Mouse (Mus musculus) midbrain, embryonic 14.5 days (tissue): Measurements from ENCODE around the gene Slc25a33. TPM values are rescaled to one million over a fixed set of nuclear protein-coding genes. Genes with fewer than 3 reads are reported as not detected.

Experiments used
- ATAC-seq: fragments of 200-750 bp; cut with Nextera tagmentation; 2 replicates; pipeline ENCODE4 v1.8.0; 2017; ENCODE audit warnings: moderate number of reproducible peaks, moderate library complexity; ENCODE audit not compliant: low FRiP score, low TSS enrichment
- DNase-seq: peaks from one replicate; pipeline ENCODE4 v3.0.0-alpha.2; 2015
- H3K27ac ChIP-seq: fragments of 300-500 bp; sonication (generic); replicated peaks from 2 replicates; pipeline ENCODE4 v1.5.1; 2014; ENCODE audit warnings: mild to moderate bottlenecking, low read depth, low read length, moderate library complexity
- H3K27me3 ChIP-seq: fragments of 300-500 bp; sonication (generic); 2 replicates; pipeline ENCODE4 v1.6.1; 2014; ENCODE audit warnings: low read length, control low read depth, mixed read lengths; ENCODE audit not compliant: control insufficient read depth, insufficient read depth
- H3K36me3 ChIP-seq: fragments of 300-500 bp; sonication (generic); 2 replicates; pipeline ENCODE4 v1.6.1; 2014; ENCODE audit warnings: low read length, control low read depth; ENCODE audit not compliant: control insufficient read depth, insufficient read depth
- H3K4me1 ChIP-seq: fragments of 300-500 bp; sonication (generic); 2 replicates; pipeline ENCODE4 v1.6.1; 2014; ENCODE audit warnings: mild to moderate bottlenecking, antibody characterized with exemption, low read length, control low read depth; ENCODE audit not compliant: control insufficient read depth, insufficient read depth
- H3K4me2 ChIP-seq: fragments of 300-500 bp; sonication (generic); 2 replicates; pipeline ENCODE4 v1.6.1; 2014; ENCODE audit warnings: mild to moderate bottlenecking, low read length, moderate library complexity
- H3K4me3 ChIP-seq: fragments of 300-500 bp; sonication (generic); replicated peaks from 2 replicates; pipeline ENCODE4 v1.5.1; 2014; ENCODE audit warnings: low read depth, low read length
- H3K9ac ChIP-seq: fragments of 300-500 bp; sonication (generic); replicated peaks from 2 replicates; pipeline ENCODE4 v1.6.1; 2014; ENCODE audit warnings: mild to moderate bottlenecking, low read length, moderate library complexity
- H3K9me3 ChIP-seq: fragments of 300-500 bp; sonication (generic); 2 replicates; pipeline ENCODE4 v1.6.1; 2016; ENCODE audit warnings: low read length, control low read depth, mixed read lengths; ENCODE audit not compliant: control insufficient read depth
- WGBS: fragments of 180-500 bp; shearing (Covaris S2); extraction: QIAGEN DNeasy Blood & Tissue Kit; methylation state at CpG from one replicate; pipeline ENCODE4 v1.1.7; 2014; 5-methylcytosine and 5-hydroxymethylcytosine counted together
- polyA plus RNA-seq: library from polyadenylated mRNA; unstranded; fragments of >200 nt; fragmentation: Nextera tagmentation; extraction: Ambion mirVana; gene quantifications from 2 replicates; pipeline ENCODE4 v1.2.1, GENCODE M21; 2014

Slc25a33 gene
- polyA plus RNA-seq, 1 experiment from 2014 or later: 29.1 TPM

DNA sequence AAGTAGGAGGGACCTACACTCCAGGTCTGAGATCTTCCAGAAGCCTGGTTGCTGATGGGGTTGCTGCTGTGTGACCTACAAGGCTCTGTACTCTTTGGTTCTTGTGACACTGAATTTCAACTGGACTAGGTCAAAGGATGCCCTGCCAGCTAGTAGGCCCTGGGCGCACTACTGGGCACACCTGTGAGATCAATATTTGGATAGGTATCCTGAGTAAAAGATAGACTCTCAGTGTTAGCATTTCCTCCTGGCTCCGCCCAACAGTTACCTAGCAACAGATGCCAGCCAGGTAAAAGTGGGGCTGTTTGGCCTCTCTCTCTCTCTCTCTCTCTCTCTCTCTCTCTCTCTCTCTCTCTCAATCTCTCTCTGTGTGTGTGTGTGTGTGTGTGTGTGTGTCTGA is 16.9 kb upstream of the Slc25a33 start:
- no peak for DNase-seq
- H3K9me3 ChIP-seq: no peaks in the 10 kb centered on the region
- no peak for ATAC-seq
- H3K27ac ChIP-seq: no peak overlapping the region
- no peaks in the 10 kb centered on the region for H3K27me3 ChIP-seq
- no peak overlapping the region for H3K4me3 ChIP-seq
- WGBS: 89% methylated on average over 2 of the region's 2 CpGs
- H3K36me3 ChIP-seq: no peaks in the 10 kb centered on the region
- H3K4me1 ChIP-seq: peaks cover 11% of the 10 kb centered on the region; the same call in 1 of the 2 replicates
- H3K9ac ChIP-seq: no peak overlapping the region
- no peak overlapping the region for H3K4me2 ChIP-seq

DNA sequence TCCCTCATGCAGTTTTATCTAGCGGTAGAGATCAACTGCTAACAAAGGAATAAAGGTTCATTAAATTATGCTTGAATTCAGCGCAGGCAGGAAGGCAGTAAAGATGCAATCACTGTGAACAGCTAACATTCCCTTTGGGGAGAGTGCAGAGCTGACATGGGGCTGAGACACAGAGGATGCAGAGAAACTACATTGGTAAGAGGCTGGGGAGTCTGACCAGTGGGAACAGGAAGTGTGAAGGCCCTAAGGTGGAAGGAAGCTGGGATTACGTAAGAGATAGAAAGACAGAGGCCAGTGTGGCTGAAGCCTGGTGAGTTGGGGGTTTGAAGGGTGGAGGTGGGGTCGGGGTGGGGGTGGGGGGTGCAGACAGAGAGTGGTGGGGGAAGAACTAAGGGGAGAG is 16.5 kb upstream of the Slc25a33 start:
- H3K27ac ChIP-seq: no peak overlapping the region
- H3K9ac ChIP-seq: no peak overlapping the region
- DNase-seq (no peak), ATAC-seq (no peak)
- H3K9me3 ChIP-seq: no peaks in the 10 kb centered on the region
- no peak overlapping the region for H3K4me3 ChIP-seq
- no peak overlapping the region for H3K4me2 ChIP-seq
- H3K36me3 ChIP-seq: no peaks in the 10 kb centered on the region
- H3K4me1 ChIP-seq: peaks cover 11% of the 10 kb centered on the region; the same call in 1 of the 2 replicates
- 69% methylated on average over 4 of the region's 4 CpGs for WGBS
- H3K27me3 ChIP-seq: no peaks in the 10 kb centered on the region

DNA sequence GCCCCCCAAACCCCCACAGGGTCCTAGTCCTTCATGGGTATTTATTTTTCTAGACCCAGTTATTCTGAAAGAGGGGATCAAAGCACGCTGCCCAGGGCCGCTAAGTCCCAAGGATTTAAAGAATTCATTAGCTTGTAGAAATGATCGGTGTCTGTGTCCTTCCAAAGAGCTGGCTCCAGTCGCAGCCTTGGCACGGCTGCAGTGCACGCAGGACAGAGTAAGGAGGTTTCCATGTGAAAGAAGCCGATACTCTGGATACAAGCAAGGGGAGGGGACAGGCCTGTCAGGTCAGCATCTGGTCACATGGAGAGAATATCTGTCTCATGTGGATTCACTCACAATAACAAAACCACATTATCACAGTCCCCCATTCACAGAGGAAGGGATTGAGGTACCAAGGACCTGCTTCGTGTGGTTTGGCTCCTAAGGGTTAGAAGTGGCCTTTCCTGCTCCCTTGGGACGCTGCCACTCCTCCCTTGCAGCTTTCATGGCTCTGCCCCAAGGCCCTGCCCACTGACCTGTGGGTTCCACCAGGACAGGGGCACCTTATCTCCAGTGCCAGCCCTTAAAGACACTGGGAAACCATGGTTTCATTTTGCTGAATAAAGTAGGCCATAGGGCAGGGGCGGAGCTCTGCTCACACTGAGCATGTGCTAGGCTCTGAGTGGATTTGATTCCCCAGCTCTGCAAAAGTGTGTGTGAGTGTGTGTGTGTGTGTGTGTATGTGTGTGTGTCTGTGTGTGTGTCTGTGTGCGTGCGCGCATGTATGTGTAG is 15.5 kb upstream of the Slc25a33 start:
- Histone ChIP-seq H3K4me2 (no peak overlapping the region), H3K4me1 (peaks cover 11% of the 10 kb centered on the region; the same call in 1 of the 2 replicates), H3K9me3 (no peaks in the 10 kb centered on the region), H3K27ac (no peak overlapping the region), H3K36me3 (no peaks in the 10 kb centered on the region), H3K27me3 (no peaks in the 10 kb centered on the region), H3K4me3 (no peak overlapping the region), H3K9ac (no peak overlapping the region)
- DNase-seq (no peak), ATAC-seq (no peak)
- WGBS: 51% methylated on average over 13 of the region's 13 CpGs

DNA sequence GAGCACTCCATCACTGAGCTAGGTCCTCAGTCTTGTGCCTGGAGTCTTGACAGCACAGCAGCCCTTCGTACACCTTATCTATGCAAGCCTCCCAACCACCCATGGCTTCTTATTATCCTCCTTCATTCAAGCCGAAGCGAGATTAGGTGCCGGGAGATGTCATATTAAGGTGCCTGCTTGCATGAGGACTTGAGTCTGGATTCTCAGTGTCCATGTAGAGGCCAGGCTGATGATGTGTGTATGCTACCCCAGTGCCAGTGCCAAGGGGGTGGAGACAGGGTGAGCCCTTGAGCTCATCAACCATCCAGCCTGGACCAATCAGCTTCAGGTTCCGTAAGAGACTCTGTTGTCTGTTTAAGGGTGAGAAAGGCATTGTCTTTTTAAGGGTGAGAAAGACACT is 10.8 kb upstream of the Slc25a33 start:
- Histone ChIP-seq H3K4me2 (no peak overlapping the region), H3K9me3 (no peaks in the 10 kb centered on the region), H3K9ac (no peak overlapping the region), H3K27ac (no peak overlapping the region), H3K27me3 (no peaks in the 10 kb centered on the region), H3K4me3 (no peak overlapping the region), H3K36me3 (no peaks in the 10 kb centered on the region), H3K4me1 (peaks cover 7% of the 10 kb centered on the region; the same call in 1 of the 2 replicates)
- no peak for DNase-seq
- ATAC-seq: no peak
- 84% methylated on average over 5 of the region's 5 CpGs for WGBS

DNA sequence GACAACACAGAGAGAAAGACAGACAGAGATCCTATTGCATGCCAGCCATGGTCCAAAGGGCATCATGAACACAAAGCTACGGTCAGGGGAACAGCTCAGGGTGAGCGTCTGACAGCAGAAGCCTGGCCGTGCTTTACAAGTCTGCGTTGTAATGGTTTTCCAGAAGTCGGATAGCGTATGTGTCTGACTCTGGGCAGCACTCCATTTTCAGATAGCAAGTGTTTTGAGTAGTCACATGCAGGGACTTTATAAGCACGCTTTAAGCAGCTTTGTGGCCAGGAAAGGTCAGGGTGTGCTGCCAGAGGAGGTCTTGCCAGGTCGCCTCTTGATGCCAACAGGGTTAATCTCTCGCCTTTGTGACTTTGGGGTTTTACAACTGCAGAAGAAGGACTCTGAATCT is 10.3 kb upstream of the Slc25a33 start:
- Histone ChIP-seq H3K4me3 (no peak overlapping the region), H3K27ac (no peak overlapping the region), H3K4me1 (0 out of 2 replicates have a peak, but pooled peaks cover 2% of the 10 kb centered on the region), H3K4me2 (no peak overlapping the region), H3K36me3 (no peaks in the 10 kb centered on the region), H3K27me3 (no peaks in the 10 kb centered on the region), H3K9me3 (no peaks in the 10 kb centered on the region), H3K9ac (no peak overlapping the region)
- 83% methylated on average over 9 of the region's 9 CpGs for WGBS
- DNase-seq: no peak
- ATAC-seq: no peak

DNA sequence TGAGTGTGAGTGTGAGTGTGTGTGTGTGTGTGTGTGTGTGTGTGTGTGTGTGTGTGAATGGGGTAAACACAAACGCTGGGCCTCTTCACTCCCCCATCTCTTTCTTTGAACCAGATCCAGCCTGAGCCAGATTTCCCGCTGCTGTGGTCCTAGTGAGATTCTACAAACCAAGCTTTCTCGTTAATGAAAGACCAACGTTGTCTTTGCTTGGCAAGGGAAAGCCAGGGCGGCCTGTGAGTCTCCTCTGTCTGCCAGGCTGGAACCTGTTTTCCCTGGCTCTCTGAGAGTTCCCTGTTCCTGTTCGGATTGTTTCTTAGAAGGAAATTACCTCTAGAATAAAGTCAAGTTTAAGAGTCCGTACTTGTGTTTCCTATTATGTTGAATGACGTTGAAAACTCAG is 8.9 kb upstream of the Slc25a33 start:
- DNase-seq: no peak
- Histone ChIP-seq H3K4me3 (no peak overlapping the region), H3K9me3 (no peaks in the 10 kb centered on the region), H3K9ac (no peak overlapping the region), H3K27me3 (no peaks in the 10 kb centered on the region), H3K4me2 (no peak overlapping the region), H3K4me1 (no peaks in the 10 kb centered on the region), H3K27ac (no peak overlapping the region), H3K36me3 (no peaks in the 10 kb centered on the region)
- WGBS: 80% methylated on average over 8 of the region's 8 CpGs
- no peak for ATAC-seq

DNA sequence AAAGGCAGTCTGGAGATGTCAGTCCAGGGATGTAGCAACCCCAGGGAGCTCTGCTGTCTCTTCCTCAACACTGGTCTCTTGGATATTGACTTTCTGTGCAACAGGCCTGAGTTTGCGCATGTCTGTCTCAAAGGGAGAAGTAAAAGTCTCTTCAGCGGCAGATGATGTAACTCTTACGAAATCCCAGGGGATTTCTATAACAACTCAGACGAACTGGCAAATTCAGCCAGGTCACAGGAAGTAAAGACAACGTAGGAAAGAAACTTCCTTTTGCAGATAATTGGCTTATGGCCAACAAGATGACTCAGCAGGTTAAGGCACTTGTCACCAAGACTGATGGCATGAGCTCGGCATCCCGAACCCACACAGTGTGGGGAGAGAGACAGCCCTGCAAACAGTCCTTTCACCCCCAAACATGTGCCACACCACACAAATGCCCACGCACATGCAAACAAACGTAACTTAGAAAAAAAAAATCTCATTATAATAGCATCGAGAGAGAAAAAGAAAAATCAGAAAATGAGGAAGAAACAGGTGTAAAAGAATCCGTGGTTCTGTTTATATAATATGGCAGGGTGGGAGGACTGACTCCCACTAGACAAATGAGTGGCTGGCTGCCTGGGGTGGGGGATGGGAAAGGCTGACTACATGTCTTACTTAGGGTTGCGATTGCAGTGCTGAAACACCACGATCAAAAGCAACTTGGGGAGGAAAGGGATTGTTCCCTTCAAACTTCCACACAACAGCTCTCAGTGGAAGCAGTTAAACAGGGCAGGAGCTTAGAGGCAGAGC is 6.7 kb upstream of the Slc25a33 start:
- ATAC-seq (no peak), DNase-seq (no peak)
- Histone ChIP-seq H3K4me1 (no peaks in the 10 kb centered on the region), H3K4me2 (no peak overlapping the region), H3K9me3 (no peaks in the 10 kb centered on the region), H3K27me3 (no peaks in the 10 kb centered on the region), H3K27ac (no peak overlapping the region), H3K9ac (no peak overlapping the region), H3K4me3 (no peak overlapping the region), H3K36me3 (no peaks in the 10 kb centered on the region)
- 78% methylated on average over 13 of the region's 13 CpGs for WGBS

DNA sequence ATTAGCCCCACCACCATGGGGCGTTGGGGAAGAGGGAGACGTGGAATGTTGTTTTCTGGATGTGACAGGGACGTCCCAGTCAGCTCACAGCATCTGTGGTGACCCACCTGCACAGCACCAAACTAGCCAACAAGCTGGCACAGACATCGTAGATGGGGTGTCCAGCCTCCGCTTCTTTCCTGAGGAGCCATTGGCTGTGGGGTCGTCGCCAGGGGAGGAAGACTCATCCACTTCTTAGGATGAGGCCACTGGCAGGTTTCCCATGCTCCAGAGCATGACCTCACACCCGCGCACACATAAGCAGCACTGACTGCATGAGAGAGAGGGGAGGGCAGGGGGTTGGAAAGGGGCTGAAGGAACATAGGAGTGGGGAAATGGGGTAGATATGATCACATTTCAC is 5.9 kb upstream of the Slc25a33 start:
- DNase-seq: no peak
- 81% methylated on average over 9 of the region's 9 CpGs for WGBS
- Histone ChIP-seq H3K9me3 (no peaks in the 10 kb centered on the region), H3K4me2 (no peak overlapping the region), H3K4me3 (no peak overlapping the region), H3K9ac (no peak overlapping the region), H3K27ac (no peak overlapping the region), H3K36me3 (no peaks in the 10 kb centered on the region), H3K27me3 (no peaks in the 10 kb centered on the region), H3K4me1 (no peaks in the 10 kb centered on the region)
- ATAC-seq: no peak

DNA sequence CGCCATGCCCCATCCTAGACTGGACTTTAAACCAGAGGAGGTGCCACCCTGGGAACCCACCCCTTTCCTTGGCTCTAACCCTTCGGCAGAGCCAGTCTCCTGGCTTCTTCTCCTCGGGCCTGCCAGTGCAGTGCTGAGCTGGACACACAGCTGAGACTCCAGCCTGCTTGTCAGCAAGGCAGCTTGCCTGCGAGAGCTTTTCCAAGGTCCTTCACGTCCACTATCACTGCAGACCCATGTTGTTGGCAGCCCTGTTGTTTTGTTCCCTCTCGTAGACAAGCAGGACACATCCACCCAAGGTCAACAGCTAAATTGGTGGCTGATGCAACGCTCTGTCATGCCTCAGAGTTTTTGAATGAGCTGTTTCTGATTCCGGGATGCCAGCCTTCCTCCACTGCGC is 3.0 kb upstream of the Slc25a33 start:
- Histone ChIP-seq H3K27ac (no peak overlapping the region), H3K27me3 (no peaks in the 10 kb centered on the region), H3K4me1 (peaks cover 12% of the 10 kb centered on the region), H3K4me2 (no peak overlapping the region), H3K4me3 (no peak overlapping the region), H3K36me3 (no peaks in the 10 kb centered on the region), H3K9ac (no peak overlapping the region), H3K9me3 (no peaks in the 10 kb centered on the region)
- 81% methylated on average over 9 of the region's 9 CpGs for WGBS
- DNase-seq: no peak
- no peak for ATAC-seq
